Mouse (Mus musculus) midbrain, embryonic 16.5 days (tissue): ENCODE results near the gene Fez1. TPM values are rescaled to one million over a fixed set of nuclear protein-coding genes. Genes with fewer than 3 reads are reported as not detected.
A peak's percentile ranks its signal among the peaks of the same experiment; 100 is the strongest.

ENCODE experiments used
- ATAC-seq: fragments of 200-750 bp; cut with Nextera tagmentation; 2 replicates; pipeline ENCODE4 v1.8.0; 2017; ENCODE audit warnings: moderate TSS enrichment
- H3K27ac ChIP-seq: fragments of 300-500 bp; sonication (generic); 2 replicates; pipeline ENCODE4 v1.5.1; 2014; ENCODE audit warnings: mild to moderate bottlenecking, low read length, mixed read lengths
- H3K27me3 ChIP-seq: fragments of 300-500 bp; sonication (generic); 2 replicates; pipeline ENCODE4 v1.6.1; 2014; ENCODE audit warnings: low read depth, low read length, mixed read lengths; ENCODE audit not compliant: control insufficient read depth, insufficient read depth
- H3K36me3 ChIP-seq: fragments of 300-500 bp; sonication (generic); 2 replicates; pipeline ENCODE4 v1.6.1; 2014; ENCODE audit warnings: mild to moderate bottlenecking, low read length, moderate library complexity, mixed read lengths; ENCODE audit not compliant: control insufficient read depth, insufficient read depth
- H3K4me1 ChIP-seq: fragments of 300-500 bp; sonication (generic); 2 replicates; pipeline ENCODE4 v1.6.1; 2014; ENCODE audit warnings: mild to moderate bottlenecking, low read length, mixed read lengths; ENCODE audit not compliant: control insufficient read depth, insufficient read depth
- H3K4me2 ChIP-seq: fragments of 300-500 bp; sonication (generic); 2 replicates; pipeline ENCODE4 v1.6.1; 2014; ENCODE audit warnings: mild to moderate bottlenecking, low read length, mixed read lengths
- H3K4me3 ChIP-seq: fragments of 300-500 bp; sonication (generic); 2 replicates; pipeline ENCODE4 v1.5.1; 2014; ENCODE audit warnings: low read depth, mild to moderate bottlenecking, low read length, moderate library complexity, mixed read lengths
- H3K9ac ChIP-seq: fragments of 300-500 bp; sonication (generic); 2 replicates; pipeline ENCODE4 v1.6.1; 2014; ENCODE audit warnings: low read depth, low read length, mixed read lengths
- H3K9me3 ChIP-seq: fragments of 300-500 bp; sonication (generic); replicated peaks from 2 replicates; pipeline ENCODE4 v1.6.1; 2014; ENCODE audit warnings: mild to moderate bottlenecking, low read length, mixed read lengths; ENCODE audit not compliant: control insufficient read depth, poor library complexity, severe bottlenecking
- WGBS: fragments of 180-500 bp; shearing (Covaris S2); extraction: QIAGEN DNeasy Blood & Tissue Kit; methylation state at CpG from one replicate; pipeline ENCODE4 v1.1.7; 2014; 5-methylcytosine and 5-hydroxymethylcytosine counted together
- polyA plus RNA-seq: library from polyadenylated mRNA; unstranded; fragments of >200 nt; fragmentation: Nextera tagmentation; extraction: Ambion mirVana; gene quantifications from 2 replicates; pipeline ENCODE4 v1.2.1, GENCODE M21; 2015

Fez1 gene
- polyA plus RNA-seq, 1 experiment from 2014 or later, result 638 TPM

DNA sequence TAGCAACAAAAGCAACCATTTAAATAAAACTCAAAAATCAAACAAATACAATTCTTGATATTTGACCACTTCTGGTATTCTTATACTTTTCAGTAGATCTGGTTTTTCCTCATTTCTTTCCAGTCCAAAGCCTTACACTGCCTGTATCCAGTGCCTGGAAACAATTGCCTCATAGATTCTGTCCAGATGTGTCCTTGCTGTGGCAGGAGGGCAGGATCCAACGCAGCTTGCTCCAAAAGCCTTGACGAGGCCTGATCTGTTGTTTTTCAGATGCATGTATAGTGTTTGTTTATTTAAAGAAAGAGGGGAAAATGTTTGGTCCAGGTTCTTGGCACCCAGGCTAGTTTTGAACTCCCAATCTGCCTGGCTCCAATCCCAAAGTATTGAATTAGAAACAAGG lies 34.7 kb downstream of the Fez1 start:
- H3K9ac ChIP-seq, result no peak overlapping the region
- H3K36me3 ChIP-seq, result peaks cover 33% of the 10 kb centered on the region
- H3K4me1 ChIP-seq, result no peaks in the 10 kb centered on the region
- no peak overlapping the region for H3K4me3 ChIP-seq
- 79% methylated on average over 2 of the region's 2 CpGs for WGBS
- H3K4me2 ChIP-seq, result no peak overlapping the region
- no peaks in the 10 kb centered on the region for H3K9me3 ChIP-seq
- H3K27ac ChIP-seq, result no peak overlapping the region
- H3K27me3 ChIP-seq, result no peaks in the 10 kb centered on the region
- no peak for ATAC-seq

DNA sequence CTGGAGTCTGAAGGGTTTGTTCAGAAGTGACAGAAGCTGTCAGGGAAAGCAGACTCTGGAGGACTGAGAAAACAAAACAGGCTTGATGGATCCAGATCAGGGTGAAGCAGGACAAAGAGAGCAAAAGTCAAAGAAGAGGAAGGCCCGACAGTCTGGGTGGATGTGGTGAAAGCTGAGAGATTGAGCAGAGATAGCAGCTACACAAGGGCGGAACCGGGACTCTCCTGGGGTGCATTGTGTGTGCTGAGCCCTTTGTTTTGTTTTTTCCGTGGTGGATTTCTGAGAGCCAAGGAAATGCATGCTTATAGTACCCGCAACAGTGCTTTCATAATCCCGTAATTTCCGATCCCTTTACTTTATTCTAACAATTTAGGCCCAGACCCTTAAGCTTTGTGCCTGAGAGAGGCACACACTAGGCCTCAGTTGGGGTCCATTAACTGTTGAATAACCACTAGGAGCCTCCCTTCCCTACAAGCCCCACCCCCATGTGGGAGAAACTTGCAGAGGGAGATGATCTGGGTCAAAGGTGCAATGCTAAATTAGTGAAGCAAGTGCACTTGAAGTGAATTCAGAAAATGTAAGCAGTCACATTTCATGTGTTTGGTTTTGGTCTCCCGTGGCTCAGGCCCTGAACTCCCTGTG lies 35.9 kb downstream of the Fez1 start:
- H3K36me3 ChIP-seq, result peaks cover 29% of the 10 kb centered on the region
- H3K27ac ChIP-seq, result no peak overlapping the region
- no peak overlapping the region for H3K4me2 ChIP-seq
- no peaks in the 10 kb centered on the region for H3K9me3 ChIP-seq
- no peaks in the 10 kb centered on the region for H3K4me1 ChIP-seq
- 10% methylated on average over 8 of the region's 8 CpGs for WGBS
- no peaks in the 10 kb centered on the region for H3K27me3 ChIP-seq
- H3K9ac ChIP-seq, result peak overlapping the region; percentile 25; the same call in 1 of the 2 replicates
- no peak overlapping the region for H3K4me3 ChIP-seq
- no peak for ATAC-seq

- peaks cover 27% of the 10 kb centered on the region for H3K36me3 ChIP-seq
- WGBS, result 27% methylated on average over 4 of the region's 4 CpGs
- H3K9ac ChIP-seq, result no peak overlapping the region
- H3K4me3 ChIP-seq, result no peak overlapping the region
- no peaks in the 10 kb centered on the region for H3K9me3 ChIP-seq
- no peaks in the 10 kb centered on the region for H3K27me3 ChIP-seq
- H3K27ac ChIP-seq, result no peak overlapping the region
- H3K4me1 ChIP-seq, result no peaks in the 10 kb centered on the region
- H3K4me2 ChIP-seq, result no peak overlapping the region
- ATAC-seq, result no peak
Observed at GRCm38 (mm10) chr9:36858677-36859076, 37.0 kb downstream of the Fez1 start.

DNA sequence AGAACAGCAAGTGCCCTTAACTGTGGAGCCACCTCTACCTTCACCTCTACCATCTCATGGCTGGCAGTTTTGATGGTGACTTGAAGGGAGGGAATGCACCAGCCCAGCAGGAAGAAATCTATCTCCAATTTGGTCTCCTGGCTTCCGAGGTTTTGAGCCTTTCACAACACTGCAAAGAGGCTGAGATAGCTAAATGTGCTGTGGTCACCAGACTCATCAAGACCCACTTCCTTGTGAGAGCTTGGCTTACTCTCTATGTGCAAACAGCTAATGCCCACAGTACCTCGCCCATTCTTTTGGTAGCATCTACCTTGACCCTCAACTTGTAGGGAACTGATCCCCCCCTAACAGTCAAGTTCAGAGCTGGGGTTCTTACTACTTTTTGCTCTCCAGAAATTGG lies 40.9 kb downstream of the Fez1 start:
- Histone ChIP-seq H3K9ac (no peak overlapping the region), H3K4me1 (no peaks in the 10 kb centered on the region), H3K4me3 (no peak overlapping the region), H3K27me3 (no peaks in the 10 kb centered on the region), H3K4me2 (no peak overlapping the region), H3K9me3 (no peaks in the 10 kb centered on the region), H3K27ac (no peak overlapping the region), H3K36me3 (peaks cover 22% of the 10 kb centered on the region)
- ATAC-seq, result no peak
- WGBS, result 93% methylated on average over 2 of the region's 2 CpGs

- Histone ChIP-seq H3K9me3 (no peaks in the 10 kb centered on the region), H3K4me3 (no peak overlapping the region), H3K27me3 (no peaks in the 10 kb centered on the region), H3K4me2 (no peak overlapping the region), H3K4me1 (no peaks in the 10 kb centered on the region), H3K27ac (no peak overlapping the region), H3K36me3 (peaks cover 23% of the 10 kb centered on the region), H3K9ac (no peak overlapping the region)
- 65% methylated on average over 3 of the region's 3 CpGs for WGBS
- no peak for ATAC-seq
Observed at GRCm38 (mm10) chr9:36863694-36864093, 42.0 kb downstream of the Fez1 start.

DNA sequence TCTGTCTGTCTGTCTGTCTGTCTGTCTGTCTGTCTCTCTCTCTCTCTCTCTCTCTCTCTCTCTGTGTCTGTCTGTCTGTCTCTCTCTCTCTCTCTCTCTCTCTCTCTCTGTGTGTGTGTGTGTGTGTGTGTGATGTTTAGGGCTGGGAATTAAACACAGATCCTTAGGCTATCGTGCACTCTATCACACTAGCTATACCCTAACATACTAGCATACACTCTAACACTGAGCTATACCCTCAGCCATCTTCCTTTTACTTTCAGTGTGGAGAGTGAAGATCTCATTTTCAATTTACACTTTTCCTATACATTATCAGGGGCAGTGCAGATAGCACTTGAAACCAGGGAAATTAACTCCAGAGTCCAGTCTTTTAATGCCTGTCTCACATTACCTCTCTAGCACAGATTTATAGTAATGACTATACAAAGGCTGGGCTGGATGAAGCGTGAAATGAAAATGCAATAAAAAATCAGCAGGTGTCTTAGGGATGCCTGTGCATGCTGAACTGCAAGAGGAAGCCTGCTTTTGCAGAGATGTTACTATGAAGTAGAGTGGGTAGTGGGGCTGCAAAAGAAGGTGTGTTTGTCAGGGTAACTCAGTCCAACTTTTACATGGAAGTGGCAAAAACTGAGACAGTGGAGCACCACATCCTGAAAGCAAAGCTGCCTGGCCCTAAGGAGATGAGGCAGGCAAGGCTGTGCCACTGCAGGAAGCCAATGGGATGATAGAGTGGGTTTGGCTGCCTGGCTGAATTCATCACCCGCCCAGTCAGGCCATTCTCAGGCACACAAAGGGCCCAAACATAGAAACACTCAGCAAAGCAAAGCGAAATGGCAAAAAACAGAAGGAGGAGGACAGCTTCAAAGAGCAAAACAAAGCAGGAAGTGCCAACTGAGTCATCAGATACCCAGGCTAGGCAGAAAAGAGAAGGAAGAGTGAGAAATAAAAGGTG lies 43.5 kb downstream of the Fez1 start:
- no peak for ATAC-seq
- Histone ChIP-seq H3K27ac (no peak overlapping the region), H3K4me3 (no peak overlapping the region), H3K9ac (no peak overlapping the region), H3K4me2 (no peak overlapping the region), H3K27me3 (no peaks in the 10 kb centered on the region), H3K9me3 (no peaks in the 10 kb centered on the region), H3K36me3 (peaks cover 27% of the 10 kb centered on the region), H3K4me1 (no peaks in the 10 kb centered on the region)
- WGBS, result 54% methylated on average over 4 of the region's 4 CpGs

GRCm38 (mm10) chr9:36868662-36869061 lies 47.0 kb downstream of the Fez1 start:
- 93% methylated on average over 6 of the region's 6 CpGs for WGBS
- no peak for ATAC-seq
- Histone ChIP-seq H3K9me3 (no peaks in the 10 kb centered on the region), H3K4me3 (no peak overlapping the region), H3K36me3 (peaks cover 31% of the 10 kb centered on the region), H3K27ac (no peak overlapping the region), H3K4me2 (no peak overlapping the region), H3K27me3 (no peaks in the 10 kb centered on the region), H3K9ac (no peak overlapping the region), H3K4me1 (no peaks in the 10 kb centered on the region)

DNA sequence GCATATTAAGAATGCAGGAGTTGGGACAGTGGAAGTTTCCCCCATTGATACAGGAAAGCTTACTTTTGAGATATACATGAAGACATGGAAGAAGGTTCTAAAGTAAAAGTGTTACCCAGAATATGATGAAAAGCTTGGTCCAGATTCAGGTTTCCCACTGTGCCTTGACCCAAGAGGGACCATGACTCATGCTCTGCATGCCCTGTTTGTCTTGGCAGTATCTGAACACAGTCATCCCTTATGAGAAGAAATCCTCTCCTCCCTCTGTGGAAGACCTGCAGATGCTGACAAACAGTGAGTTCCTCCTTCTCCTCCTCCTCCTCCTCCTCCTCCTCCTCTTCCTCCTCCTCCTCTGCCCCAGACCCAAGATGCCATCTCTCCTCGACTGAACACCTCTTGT lies 48.6 kb downstream of the Fez1 start:
- Histone ChIP-seq H3K9me3 (no peaks in the 10 kb centered on the region), H3K4me3 (no peak overlapping the region), H3K9ac (no peak overlapping the region), H3K4me2 (no peak overlapping the region), H3K27ac (no peak overlapping the region), H3K4me1 (no peaks in the 10 kb centered on the region), H3K36me3 (peaks cover 38% of the 10 kb centered on the region), H3K27me3 (no peaks in the 10 kb centered on the region)
- WGBS, result no CpG with 5 or more reads among the region's 1 CpGs
- no peak for ATAC-seq

DNA sequence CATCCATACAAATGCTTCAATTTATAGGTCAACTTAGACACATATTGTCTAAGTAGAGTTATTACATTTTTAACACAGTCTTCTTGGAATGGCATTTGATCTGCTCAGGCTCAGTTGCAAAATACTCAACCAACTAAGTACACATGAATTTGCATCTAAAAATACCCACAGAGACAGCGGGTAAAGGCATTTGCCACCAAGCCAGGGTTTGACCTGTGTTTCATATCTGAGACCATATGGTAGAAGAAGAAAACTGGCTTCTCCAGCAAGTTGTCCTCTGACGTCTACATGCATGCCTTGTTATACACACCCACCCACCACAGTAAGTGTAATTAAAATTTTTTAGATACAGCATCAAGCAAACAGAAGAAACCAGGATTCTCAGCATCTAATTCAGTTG lies 52.1 kb downstream of the Fez1 start:
- ATAC-seq, result no peak
- H3K9me3 ChIP-seq, result no peaks in the 10 kb centered on the region
- no peak overlapping the region for H3K4me3 ChIP-seq
- peaks cover 51% of the 10 kb centered on the region for H3K36me3 ChIP-seq
- H3K9ac ChIP-seq, result no peak overlapping the region
- 82% methylated on average over 2 of the region's 2 CpGs for WGBS
- H3K4me1 ChIP-seq, result no peaks in the 10 kb centered on the region
- H3K4me2 ChIP-seq, result no peak overlapping the region
- no peak overlapping the region for H3K27ac ChIP-seq
- no peaks in the 10 kb centered on the region for H3K27me3 ChIP-seq
